Mouse (Mus musculus) right cerebral cortex, postnatal 4 days (tissue): ENCODE results near the gene Lyl1.

Experiments used
- DNase-seq: peaks from one replicate; pipeline ENCODE4 v3.0.0-alpha.2; 2022

Gene Lyl1

DNA sequence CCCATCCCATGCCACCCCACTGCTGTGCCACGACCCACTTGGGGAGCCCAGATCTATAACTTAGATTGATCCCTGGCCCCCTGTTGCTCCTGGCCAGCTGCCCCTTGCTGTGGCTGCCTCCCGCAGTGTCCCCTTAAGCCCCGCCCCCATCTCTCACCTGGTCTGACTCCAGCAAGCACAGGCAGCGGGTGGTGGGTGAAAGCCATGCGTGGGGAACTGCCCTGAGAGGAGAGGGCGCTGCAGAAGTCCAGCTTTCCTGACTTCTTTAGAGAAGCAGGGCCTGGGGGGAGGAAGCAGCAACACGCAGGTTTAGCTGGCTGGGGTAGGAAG lies 22.3 kb downstream of the Lyl1 start:
- DNase-seq = no peak

DNA sequence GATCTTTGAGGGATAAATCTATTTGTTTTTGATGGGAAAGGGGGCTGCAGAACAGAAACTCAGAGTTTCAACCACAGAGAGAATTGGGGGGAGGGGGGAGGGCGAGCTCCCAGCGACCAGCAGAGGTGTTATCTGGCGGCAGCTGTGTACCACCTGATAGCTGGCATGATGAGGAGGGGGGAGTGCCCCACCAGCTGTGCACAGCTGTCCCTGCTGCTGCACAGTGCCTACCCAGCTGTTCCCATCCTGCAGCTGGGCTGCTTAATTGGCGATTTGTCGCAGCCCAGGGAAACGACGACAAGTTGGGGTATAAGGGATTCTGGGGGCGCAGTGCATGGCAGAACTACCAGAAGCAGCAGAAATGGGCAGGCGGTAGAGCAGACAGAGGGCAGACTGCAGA lies 23.4 kb downstream of the Lyl1 start:
- DNase-seq = no peak

DNA sequence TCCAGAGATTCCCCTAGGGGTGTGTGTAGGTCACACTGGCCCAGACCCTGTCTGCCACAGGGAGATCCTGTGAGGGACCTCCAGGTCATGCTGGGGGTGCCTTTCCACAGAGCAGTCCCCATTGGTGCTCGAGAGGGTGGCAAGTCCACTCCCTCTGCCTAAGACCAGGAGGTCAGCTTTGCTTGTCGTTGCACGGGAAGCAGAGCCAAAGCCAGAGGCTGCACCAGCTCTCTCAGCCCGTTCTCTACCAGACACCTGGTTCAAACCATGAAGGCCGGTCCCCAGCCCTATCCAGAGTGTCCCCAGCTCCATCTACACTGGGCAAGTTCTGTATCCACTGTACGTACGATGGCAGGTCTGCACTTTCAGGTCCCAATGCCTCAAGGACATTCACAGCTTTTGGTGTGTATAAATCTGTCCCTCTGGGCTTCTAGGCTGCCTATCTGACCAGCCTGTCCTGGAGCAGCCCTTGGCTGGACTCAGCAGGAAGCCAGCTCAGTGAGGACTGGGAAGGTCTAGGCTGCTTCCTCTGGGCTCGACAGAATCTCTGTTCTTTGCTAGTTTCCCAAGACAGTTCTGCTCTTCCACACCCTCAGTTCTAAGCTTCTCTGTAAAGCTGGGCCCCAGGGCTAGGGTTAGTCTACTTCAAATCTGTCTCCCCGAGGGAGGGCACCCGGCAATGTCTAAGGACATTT lies 24.1 kb downstream of the Lyl1 start:
- no peak for DNase-seq

DNA sequence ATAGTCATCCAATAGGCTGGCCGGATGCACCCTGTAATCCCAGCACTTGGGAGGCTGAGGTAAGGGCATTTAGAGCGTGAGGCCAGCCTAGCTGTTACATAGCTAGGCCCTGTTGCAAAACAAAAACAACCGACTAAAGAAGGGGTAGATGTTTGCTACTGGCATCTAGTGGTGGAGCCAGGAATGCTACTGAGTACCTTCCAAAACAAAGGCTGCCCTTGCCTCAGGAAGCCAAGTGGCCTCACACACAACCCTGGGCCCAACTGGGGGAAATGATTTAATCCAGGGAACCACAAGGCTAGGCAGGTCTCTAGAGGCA lies 24.6 kb downstream of the Lyl1 start:
- no peak for DNase-seq

DNA sequence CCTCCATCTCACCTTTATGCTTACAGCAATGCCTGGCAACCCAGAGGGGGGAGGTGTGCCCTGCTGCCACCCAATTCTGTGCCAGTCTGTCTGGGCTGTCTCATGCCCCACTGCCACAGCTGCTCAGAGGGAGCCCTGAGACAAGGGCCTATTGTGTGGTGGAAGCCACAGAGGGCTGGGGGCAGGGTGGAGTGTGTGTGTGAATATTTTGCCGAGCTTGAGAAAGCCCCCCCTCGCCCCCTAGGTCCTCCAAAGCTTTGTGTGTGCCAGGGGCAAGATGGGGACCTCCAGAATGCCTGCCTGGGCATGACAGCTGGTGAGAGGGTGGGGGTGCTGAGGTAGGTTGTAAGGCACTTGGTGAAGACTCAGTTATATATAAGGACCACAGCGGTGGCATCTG lies 27.2 kb downstream of the Lyl1 start:
- DNase-seq = no peak

DNA sequence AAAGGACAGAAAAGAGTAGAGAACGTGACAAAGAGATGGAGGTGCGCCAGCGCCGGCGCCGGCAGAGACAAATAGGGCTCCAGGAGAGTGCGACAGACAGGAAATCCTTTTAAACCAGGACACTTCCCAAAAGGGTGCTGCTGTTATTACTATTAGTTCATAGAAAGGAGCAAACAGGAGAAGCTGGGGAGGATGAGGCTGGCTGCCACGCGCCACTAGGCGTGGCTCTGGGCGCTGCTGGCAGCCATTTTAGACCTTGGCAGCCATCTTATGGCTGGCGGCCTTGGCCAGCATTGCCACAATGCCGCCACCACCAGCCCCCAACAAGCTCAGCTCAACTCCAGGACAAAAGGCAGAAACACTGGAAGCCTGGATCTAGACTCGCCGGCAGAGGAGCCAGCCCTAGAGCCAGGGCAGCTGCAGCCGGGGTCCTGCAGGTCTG lies 28.7 kb downstream of the Lyl1 start:
- no peak for DNase-seq

DNA sequence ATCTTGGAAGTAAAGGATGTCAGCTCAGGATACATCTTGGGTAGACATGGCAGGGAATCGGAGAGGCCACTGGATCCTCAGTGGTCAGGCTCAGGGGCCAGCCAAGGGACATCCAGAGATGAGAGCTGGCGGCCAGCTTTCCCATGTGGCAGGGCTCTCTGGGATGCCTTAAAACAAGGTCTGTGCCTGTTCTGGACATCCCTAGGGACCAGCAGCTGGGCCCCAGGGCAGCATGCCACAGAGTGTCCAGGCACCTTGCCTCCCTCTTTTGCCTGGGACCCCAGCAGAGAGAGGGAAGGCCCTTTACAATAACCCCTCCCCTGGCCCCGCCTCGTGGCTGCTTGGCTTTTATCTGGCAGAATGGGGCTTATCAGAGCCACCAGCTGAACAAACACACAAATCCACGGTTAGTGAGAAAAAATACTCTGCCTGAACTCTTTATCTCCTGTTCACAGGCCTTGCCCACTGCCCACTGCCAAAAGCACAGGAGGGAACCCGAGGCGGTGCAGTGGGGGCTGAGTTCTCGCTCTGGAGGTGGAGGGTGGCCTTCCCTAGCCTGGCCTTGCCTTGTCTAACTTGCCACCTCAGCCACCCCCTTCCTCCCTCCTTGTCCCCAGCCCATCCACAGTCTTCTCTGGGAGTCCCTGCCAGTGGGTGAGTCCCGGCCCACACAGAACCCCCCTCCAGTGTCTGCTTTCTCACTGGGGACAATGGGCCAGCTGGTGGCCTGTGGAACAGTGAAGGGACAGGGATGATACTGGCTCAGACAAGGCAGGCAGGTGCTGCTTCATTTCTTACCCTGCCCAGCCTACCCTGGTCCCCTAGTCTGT lies 29.5 kb downstream of the Lyl1 start:
- no peak for DNase-seq

DNA sequence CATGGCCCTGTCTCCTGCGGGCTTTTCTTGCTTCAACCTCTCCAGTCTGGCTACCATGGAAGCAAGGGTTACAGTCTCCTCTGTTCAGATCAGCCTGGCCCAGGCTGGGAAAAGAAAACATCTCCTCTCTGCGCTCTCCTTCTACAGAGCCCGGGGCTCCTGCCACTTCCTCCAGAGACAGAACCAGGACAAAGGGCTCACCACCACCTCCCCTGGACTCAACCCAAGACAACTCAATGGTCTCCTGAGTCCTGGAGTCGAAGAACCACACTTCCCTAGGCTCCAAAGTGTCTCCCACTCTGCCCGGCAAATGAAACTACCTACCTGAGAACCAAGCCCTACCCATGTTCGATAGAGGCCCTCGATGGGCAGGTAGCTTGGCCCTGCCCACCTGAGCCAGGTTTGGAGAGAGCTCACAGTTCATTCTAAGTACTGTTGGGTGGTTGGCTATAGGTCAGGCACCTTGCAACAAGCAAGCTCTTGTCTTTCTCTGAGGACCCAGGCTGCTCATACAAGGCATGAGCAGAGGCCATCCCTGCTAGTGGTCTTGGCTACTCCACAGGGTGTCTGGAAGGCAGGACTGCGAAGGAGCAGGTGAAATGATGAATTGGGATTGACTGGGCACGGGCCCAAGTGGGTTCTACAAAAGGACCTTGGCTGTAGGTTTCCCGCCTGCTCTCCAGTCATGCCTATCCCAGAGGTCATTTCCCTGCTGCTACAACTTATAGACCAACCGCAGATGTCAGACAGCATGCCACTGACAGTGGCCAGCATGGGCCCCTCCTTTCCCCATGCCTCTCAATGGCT lies 30.3 kb downstream of the Lyl1 start:
- no peak for DNase-seq

DNA sequence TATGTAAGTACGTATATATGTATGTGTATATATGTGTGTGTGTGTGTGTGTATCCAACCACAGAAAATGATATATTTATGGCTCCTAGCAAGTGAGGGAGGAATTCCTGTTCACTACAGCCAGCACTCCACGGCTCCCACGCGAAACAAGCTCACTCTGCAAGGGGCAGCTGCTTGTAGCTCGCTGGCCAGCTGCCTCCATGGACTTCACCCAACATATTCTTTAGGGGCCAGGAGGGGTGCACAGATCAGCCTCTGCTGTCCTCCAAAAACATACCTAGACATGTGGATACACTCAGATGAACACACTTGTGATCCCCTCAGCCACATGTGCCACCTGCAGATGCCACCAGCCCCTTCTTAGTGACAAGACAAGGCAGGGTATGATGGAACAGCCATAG lies 31.3 kb downstream of the Lyl1 start:
- DNase-seq = no peak

DNA sequence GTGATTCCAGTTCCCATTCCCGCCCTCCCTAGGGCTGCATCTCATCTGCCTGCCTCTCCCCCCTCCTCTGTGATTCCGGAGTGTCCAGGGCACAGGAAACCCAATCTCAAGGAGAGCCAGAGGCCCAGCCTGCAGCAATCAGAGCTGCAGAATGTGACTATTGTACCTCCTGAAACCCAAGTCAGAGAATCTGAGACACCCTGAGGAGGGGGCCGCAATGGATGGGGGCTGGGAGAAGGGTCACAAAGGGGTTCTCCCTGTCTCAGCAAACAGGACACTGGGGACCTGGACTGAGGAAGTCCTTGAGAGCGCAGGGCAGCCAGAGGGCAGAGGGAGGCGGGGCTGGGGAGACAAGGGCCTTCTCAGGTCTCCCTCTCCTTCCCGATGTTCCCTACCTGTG lies 31.7 kb downstream of the Lyl1 start:
- no peak for DNase-seq

DNA sequence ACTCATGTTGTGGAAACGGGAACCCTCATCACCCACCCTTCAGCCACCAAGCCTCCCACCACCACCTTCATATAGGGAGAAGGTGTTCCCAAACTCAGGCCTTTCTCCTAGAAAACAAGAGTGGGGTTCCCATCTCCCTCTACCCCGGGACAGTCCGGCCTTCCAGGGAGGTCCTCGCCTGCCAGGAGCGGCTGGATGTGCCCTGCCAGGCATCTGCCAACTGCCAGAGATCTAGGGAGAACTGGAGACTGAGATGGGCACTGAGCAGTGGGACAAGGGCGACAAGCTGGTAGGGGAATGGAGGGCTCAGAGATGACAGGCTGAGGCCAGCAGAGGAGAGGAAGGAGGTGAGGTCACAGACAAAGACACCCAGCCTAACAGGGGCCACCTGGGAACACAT lies 32.7 kb downstream of the Lyl1 start:
- no peak for DNase-seq

DNA sequence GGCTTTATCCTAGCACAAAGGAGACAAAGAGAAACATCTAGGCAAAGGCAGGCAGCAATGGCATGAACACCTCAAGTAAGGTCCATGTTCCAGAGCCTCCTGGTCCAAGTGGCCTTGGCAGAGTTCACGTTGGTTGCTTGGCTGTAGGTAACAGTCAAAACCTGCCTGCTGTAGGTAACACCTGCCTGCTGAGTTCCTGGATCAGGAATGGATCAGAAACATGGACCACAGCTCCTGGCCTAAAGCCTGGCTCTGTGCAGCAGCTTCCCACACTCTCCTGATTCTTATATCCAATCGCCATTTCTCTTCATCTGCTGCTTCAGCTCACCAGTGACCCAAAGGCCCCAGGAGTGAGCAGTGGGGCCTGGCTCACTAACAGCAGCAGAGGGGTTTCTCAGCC lies 33.4 kb downstream of the Lyl1 start:
- DNase-seq = no peak

DNA sequence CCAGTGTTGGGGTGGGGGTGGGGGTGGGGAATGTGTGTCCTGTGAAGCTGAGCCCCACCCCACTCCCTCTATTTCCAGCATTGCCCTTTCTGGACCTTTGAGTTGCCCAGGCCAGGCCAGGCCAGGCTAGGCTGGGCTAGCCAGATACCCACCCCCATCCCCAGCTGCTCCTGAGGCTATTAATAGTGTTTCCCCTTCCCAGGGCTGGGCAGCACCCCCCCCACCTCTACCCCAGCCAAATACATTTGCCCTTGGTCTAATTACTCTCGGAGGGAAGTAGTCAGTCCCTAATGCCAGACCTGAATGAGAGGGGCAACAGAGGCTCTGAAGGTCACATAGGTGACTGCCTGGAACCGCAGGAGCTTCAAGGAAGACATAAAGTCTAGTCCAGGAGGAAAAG lies 34.3 kb downstream of the Lyl1 start:
- DNase-seq = no peak

DNA sequence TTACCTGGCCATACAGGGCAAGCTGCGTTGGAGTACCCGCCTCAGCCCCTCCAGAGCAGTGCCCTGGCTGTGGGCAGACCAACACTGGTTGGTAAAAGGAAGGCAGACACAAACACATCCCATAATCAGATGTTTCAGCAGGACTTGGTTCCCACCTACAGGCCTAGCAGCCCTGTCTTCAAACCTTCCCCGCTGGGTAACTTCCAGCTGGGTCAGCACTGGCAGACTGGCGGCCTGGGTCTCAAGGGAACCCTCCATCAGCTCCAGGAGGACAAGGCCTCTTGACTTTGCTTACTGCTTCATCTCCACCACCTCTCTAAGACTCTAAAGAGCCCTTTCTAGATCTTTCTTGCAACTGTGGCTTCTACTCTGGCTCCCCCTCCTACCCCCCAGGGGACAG lies 35.3 kb downstream of the Lyl1 start:
- DNase-seq = no peak

DNA sequence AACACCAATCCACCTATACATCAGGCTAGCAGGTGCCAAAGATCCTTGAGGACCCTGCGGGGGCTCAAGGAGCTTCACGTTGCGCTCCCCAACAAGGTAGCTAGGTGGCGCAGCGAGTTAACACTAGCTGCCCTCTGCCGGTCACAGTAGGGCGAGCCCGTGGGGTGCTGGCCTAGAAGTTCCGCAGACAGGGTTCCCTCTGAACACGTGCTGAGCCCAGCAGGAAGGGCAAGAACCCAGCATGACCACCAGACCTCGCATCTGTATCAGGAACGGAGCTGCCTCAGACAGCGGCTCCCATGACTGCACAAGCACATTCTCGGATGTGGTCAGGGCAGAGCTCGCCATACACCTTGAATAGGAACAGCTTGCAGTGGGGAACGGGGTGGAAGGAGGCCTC lies 36.4 kb downstream of the Lyl1 start:
- DNase-seq = peak; percentile 79

DNA sequence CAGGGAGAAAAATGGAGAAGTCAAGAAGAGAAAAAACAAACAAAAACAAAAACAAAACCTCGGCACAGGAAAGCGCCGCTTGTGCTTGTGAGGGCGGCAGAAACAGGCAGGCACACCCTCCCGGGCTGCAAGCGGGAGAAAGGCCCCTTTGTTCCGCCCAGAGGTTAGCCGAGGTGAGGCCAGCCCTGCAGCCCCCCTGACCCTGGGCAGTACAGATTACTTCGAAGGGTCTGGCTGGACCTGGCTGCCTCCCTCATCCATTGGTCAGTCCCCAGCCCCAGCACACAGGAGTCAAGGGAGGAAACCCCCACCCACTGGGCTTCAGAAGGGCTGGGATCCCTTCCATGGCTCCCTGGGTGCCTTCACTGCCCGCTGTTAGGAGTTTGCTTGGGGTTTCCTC lies 37.0 kb downstream of the Lyl1 start:
- DNase-seq = no peak

DNA sequence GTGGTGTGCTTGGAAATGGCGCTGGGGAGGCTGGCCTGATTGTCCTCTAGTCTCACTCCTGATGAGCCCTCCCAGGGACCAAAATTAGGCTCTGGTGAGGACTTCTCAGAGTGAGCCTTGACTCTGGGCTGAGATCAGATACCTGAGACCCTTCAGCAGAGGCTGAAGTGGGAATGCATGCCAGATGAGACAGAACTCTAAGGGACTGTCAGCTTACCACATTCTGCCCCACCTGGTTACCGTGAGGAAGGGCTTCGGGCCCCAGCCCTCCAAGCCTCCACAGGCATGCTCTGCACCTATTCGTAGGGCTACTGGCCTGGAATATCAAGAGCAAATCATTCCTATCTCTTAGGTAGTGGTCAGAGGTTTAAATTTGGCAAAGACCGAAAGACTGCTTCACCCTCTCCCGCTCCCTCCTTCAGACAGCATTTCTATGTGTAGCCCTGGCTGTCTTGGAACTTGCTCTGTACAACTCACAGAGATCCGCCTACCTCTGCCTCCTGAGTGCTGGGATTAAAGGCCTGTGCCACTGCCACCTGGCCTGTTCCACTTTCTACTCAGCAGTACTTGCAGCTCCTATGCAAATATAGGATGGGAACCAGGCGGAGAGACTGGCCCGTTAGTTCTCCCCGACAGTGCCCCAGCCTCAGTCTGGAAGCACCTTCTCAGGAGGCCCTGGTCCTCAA lies 37.6 kb downstream of the Lyl1 start:
- no peak for DNase-seq

DNA sequence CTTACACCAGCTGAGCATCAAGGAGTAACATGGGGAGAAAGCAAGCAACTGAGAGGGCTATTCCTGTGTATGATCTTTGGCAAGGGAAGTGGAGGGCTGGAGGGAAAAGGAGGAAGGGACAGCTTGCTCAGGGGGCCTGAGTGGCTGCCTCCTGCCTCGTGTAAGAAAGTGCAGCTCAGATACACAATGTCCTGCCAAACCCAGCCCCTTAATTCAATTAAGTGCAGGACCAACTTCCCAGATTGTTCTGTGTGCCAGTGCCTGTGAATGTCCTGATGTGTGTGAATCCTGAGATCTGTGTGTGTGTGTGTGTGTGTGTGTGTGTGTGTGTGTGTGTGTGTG lies 38.1 kb downstream of the Lyl1 start:
- DNase-seq = no peak

DNA sequence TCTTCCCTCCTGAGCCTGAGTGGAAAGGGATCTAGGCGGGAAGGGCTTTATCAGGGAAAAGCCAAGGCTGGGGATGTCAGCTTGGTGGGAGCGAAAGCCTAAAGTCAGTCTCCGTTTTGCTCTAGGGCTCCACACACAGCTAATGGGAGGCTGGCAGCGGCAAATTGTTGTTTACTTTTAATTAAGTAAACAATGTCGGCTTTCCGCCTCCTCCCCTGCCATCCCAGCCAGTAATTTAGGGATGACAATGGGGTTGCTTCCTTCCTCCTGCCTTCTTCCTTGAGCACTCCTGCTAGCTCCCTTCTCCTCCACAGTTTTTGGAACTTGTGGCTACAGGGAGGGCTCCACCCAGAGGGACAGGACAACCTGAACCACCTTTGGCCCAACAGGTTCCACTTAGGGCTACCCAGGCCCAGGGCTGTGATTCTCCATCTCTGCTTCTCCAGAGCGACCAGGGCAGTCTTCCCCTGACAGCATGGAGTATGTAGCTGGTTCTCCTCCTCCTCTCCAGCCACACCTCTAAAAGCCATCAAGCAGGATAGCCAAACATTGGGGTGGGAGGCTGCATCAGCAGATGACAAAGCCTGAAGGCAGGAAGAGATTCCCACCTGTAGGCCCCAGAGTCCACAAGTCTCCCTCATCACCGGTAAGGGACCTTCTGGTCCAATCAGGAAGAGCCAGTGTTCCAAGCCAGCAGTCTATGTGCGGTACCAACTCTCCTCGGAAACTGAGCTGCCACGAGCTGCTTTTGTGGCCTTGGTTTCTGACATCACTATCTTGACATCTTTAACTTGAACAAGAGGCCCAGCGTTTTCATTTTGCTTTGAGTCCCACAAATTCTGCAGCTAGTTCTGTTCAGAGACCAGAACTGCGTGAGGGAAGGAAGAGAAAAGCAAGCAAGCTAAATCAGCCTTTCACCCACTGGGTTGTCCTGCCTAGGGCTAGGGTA lies 39.9 kb downstream of the Lyl1 start:
- no peak for DNase-seq

DNA sequence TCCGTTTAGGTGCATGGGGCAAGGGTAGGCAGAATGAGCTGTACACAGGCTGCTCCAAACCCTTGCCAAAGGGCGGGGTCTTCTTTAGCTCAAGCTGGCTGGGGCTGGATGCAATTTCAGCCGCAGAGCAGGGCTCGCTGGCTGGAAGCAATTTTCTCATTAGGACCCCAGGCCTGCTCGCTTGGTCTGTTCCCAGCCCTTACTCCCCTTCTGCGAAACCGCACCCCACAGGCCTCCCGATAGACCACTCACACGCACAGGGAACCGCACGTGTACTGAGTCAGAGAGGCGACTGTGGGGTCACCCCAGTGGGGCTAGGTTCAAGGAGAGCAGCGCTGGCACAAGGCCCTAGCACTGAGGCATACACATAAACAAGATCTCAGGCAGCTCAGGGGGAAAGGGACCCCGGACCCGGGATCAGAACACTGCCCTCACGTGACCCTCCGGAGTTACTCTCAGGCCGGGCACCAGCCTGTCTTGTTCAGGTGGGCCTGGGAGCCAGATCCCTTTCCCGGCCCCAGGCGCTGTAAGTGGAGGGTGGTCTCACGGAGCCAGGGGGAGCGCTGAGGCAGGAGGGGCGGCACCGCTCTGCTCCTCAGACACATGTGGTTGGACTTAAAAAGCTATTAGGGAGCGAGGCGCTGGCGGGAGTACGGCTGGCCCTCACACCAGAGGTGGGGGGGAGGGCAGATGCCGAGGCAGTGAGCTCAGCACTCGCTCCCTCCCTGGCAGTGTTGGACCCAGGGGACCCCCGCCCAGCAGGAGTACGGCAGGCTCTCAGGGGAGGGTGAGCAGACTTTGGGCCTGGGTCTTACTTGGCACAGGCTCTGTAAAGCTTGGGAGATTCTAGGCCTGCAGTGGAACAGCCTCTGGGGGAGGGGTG lies 41.2 kb downstream of the Lyl1 start:
- no peak for DNase-seq

DNA sequence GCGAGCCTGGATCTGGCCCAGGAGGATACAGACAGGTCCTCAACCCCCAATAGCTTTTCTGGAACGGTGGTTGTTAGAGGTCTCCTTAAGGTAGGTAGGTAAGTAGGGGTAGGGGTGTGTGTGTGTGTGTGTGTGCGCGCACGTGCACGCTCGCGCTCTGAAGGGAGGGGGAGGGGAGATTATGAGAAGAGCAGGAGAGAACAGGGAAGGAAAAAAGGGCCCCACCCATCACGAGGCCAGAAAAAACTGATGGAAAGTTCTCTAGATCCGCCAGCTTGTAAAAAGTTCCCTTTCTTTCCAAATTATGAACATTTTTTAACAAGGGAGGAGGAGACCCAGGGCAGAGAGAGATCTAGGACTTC lies 41.8 kb downstream of the Lyl1 start:
- no peak for DNase-seq
